Mouse (Mus musculus): ENCODE results near the gene Slc24a2. TPM values are rescaled to one million over a fixed set of nuclear protein-coding genes. Genes with fewer than 3 reads are reported as not detected.

The Slc24a2 gene
- polyA plus RNA-seq, 1 experiment = not detected

DNA sequence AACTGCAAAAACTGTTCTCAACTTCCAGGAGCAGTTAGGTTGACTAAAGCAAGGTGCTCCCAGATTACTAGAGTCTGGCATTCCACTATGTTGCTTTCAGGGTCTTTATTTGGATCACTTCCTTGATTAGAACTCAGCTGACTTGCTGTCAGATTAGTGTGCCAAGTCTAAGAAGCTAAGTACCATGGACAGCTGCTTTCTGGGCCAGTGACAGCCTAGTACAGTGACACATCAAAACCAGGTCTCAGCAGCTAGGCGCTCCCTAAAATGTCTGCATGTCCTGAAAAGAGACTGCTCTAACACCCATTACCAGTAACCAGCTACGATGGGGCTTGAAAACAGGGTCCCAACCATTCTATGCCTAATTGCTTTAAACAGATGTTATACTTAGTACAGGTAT, 8.7 kb downstream of the Slc24a2 start:
- Histone ChIP-seq H3K79me3 (ENCODE audit: low read depth) (no peaks in the 10 kb centered on the region), H3K27me3 (ENCODE audit: control insufficient read depth, insufficient read depth, insufficient read length) (no peaks in the 10 kb centered on the region), H3K79me2 (ENCODE audit: control insufficient read depth, insufficient read depth) (no peaks in the 10 kb centered on the region), H3K36me3 (ENCODE audit: control insufficient read depth, insufficient read depth) (no peaks in the 10 kb centered on the region), H3ac (ENCODE audit: control insufficient read depth, insufficient read length, low read depth) (no peak overlapping the region), H3K4me3 (ENCODE audit: insufficient read depth, poor library complexity, severe bottlenecking) (no peak overlapping the region)
- no peak for TF ChIP-seq CTCF (IDR thresholded peaks at IDR 0.05; ENCODE audit: control insufficient read depth, insufficient read depth, insufficient read length)

DNA sequence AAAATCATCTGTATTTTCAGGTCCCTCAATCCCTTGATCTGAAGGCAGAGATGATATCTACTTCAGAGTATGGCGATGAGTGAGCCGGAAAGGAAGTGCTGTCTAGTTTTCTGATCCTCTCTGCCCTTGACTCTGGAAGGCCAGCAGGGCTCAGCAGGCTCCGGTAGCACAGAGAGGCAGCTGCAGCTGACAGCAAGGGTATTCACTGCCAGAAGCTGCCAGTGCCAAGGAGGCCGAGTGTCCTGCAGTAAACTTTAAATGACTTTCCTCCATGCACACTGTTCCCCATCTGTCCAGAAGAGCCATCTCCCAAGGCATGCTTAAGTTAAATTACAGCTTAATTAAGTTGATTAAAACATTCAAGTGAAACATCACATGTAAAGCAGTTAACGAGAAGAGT, 12.1 kb downstream of the Slc24a2 start:
- no peaks in the 10 kb centered on the region for H3K27me3 ChIP-seq (ENCODE audit: control insufficient read depth, insufficient read depth, insufficient read length)
- H3K79me3 ChIP-seq (ENCODE audit: low read depth) = no peaks in the 10 kb centered on the region
- no peak overlapping the region for H3K4me3 ChIP-seq (ENCODE audit: insufficient read depth, poor library complexity, severe bottlenecking)
- no peaks in the 10 kb centered on the region for H3K79me2 ChIP-seq (ENCODE audit: control insufficient read depth, insufficient read depth)
- H3K36me3 ChIP-seq (ENCODE audit: control insufficient read depth, insufficient read depth) = no peaks in the 10 kb centered on the region
- no peak for TF ChIP-seq USF1 (IDR thresholded peaks at IDR 0.05; ENCODE audit: low read depth)
- H3ac ChIP-seq (ENCODE audit: control insufficient read depth, insufficient read length, low read depth) = no peak overlapping the region

DNA sequence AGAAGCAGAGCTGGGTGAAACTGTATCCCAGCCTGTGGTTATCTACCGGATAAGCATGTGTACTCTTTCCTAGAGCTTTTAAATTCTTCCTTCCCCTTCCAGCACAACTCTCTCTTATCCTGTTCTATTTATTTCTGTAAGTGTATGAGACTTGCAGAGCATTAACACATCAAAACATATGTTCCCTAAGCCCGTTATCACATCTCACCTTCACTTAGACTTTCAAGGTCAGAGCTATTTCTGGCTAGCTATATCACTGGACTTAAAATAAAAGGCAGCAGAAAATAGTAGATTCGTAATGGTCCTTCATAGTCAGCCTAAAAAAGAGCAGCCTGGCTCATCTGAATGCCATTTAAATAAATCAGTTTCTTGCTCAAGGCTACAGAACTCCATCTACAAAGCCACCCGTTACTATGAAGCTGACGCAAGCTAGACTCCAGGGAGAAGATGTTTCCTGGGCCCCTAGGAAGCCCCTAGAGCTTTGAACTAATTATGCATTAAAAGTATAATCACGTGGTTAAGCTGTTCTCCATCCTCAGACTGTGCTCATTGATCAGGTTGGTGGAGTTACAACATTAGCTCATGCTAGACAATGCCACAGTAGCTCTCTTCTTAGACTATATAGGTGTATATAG, 18.8 kb downstream of the Slc24a2 start:
- Histone ChIP-seq H3K79me2 (ENCODE audit: control insufficient read depth, insufficient read depth) (no peaks in the 10 kb centered on the region), H3K4me3 (ENCODE audit: insufficient read depth, poor library complexity, severe bottlenecking) (no peak overlapping the region), H3K27me3 (ENCODE audit: control insufficient read depth, insufficient read depth, insufficient read length) (no peaks in the 10 kb centered on the region), H3K79me3 (ENCODE audit: low read depth) (no peaks in the 10 kb centered on the region), H3ac (ENCODE audit: control insufficient read depth, insufficient read length, low read depth) (no peak overlapping the region), H3K36me3 (ENCODE audit: control insufficient read depth, insufficient read depth) (no peaks in the 10 kb centered on the region)
- TF ChIP-seq MYOG (IDR thresholded peaks at IDR 0.05; ENCODE audit: control insufficient read depth, extremely low read depth, insufficient read length) (no peak), CEBPB (IDR thresholded peaks at IDR 0.05; ENCODE audit: low read depth) (no peak), CTCF (IDR thresholded peaks at IDR 0.05; ENCODE audit: control insufficient read depth, insufficient read depth, insufficient read length) (no peak), FOSL1 (IDR thresholded peaks at IDR 0.05; ENCODE audit: insufficient read depth, low read length, poor library complexity, severe bottlenecking) (no peak), USF1 (IDR thresholded peaks at IDR 0.05; ENCODE audit: low read depth) (no peak), MAX (IDR thresholded peaks at IDR 0.05) (no peak), MYOD1 (IDR thresholded peaks at IDR 0.05; ENCODE audit: control insufficient read depth, insufficient read length, low read depth) (no peak)

DNA sequence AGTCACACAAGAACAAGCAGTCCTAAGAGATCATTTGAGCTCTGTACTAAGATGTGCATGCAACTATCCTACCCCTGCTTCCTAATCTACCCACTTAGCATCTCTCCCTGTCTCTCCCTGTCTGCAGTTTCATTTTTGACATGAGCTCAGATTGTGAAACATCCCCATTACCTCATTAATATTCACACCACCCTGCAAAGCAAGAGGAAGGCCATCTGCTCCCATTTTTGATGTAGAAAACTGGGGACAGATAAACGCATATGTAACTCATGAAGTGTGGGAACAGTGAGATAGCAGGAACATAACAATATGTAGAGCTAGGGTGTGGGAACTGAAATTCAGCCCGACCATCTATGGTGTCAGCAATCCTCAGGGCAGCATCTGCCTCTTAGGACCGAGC, 19.7 kb downstream of the Slc24a2 start:
- no peaks in the 10 kb centered on the region for H3K79me2 ChIP-seq (ENCODE audit: control insufficient read depth, insufficient read depth)
- H3ac ChIP-seq (ENCODE audit: control insufficient read depth, insufficient read length, low read depth) = no peak overlapping the region
- H3K36me3 ChIP-seq (ENCODE audit: control insufficient read depth, insufficient read depth) = no peaks in the 10 kb centered on the region
- H3K4me3 ChIP-seq (ENCODE audit: insufficient read depth, poor library complexity, severe bottlenecking) = no peak overlapping the region
- no peaks in the 10 kb centered on the region for H3K27me3 ChIP-seq (ENCODE audit: control insufficient read depth, insufficient read depth, insufficient read length)
- TF ChIP-seq CTCF (IDR thresholded peaks at IDR 0.05; ENCODE audit: control insufficient read depth, insufficient read depth, insufficient read length) (no peak), MYOD1 (IDR thresholded peaks at IDR 0.05; ENCODE audit: control insufficient read depth, insufficient read length, low read depth) (no peak), FOSL1 (IDR thresholded peaks at IDR 0.05; ENCODE audit: insufficient read depth, low read length, poor library complexity, severe bottlenecking) (no peak), CEBPB (IDR thresholded peaks at IDR 0.05; ENCODE audit: low read depth) (no peak), MAX (IDR thresholded peaks at IDR 0.05) (no peak), MYOG (IDR thresholded peaks at IDR 0.05; ENCODE audit: control insufficient read depth, extremely low read depth, insufficient read length) (no peak), USF1 (IDR thresholded peaks at IDR 0.05; ENCODE audit: low read depth) (no peak)
- no peaks in the 10 kb centered on the region for H3K79me3 ChIP-seq (ENCODE audit: low read depth)

DNA sequence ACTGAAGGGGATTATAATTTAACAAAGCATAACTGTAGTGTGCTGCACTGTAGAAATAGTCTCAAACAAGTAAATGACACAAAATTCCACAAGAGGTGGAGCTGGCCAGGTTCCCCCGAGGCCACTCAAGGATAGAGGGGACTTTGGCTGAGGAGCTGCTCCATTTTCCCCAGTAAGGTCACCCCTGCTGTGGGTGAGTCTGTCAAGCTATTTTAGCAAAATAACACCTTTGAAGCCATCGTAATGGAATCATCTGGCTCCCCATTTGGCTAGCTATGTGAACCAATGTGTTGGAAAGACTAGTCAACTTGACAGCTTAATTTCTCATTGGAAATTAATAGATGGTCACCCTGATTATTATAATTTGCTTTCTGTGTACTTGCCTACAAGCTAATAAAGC, 28.2 kb downstream of the Slc24a2 start:
- Histone ChIP-seq H3K79me3 (ENCODE audit: low read depth) (no peaks in the 10 kb centered on the region), H3K79me2 (ENCODE audit: control insufficient read depth, insufficient read depth) (no peaks in the 10 kb centered on the region), H3K27me3 (ENCODE audit: control insufficient read depth, insufficient read depth, insufficient read length) (no peaks in the 10 kb centered on the region), H3ac (ENCODE audit: control insufficient read depth, insufficient read length, low read depth) (no peak overlapping the region), H3K4me3 (ENCODE audit: insufficient read depth, poor library complexity, severe bottlenecking) (no peak overlapping the region), H3K36me3 (ENCODE audit: control insufficient read depth, insufficient read depth) (no peaks in the 10 kb centered on the region)
- TF ChIP-seq FOSL1 (IDR thresholded peaks at IDR 0.05; ENCODE audit: insufficient read depth, low read length, poor library complexity, severe bottlenecking) (no peak), MYOG (IDR thresholded peaks at IDR 0.05; ENCODE audit: control insufficient read depth, extremely low read depth, insufficient read length) (no peak), MYOD1 (IDR thresholded peaks at IDR 0.05; ENCODE audit: control insufficient read depth, insufficient read length, low read depth) (no peak), CEBPB (IDR thresholded peaks at IDR 0.05; ENCODE audit: low read depth) (no peak)

DNA sequence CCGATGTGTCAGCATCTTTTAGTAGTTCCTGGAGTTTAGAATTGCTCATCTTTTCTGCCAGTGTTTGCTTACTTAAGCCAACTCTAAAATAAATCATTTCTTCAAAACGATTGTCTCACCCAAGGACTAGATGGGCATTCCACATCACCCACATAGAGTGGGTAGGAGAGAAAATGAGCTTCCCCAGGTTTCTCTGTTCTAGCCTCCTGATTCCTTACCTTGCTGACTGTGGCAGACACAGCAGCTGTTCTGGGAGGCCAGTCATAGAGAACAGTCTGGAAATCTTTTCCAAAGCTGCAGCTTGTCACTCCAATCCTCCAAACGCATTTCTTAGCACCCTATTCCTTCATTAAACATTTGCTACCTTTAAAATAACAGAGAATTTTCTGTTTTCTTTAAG, 29.0 kb downstream of the Slc24a2 start:
- Histone ChIP-seq H3K36me3 (ENCODE audit: control insufficient read depth, insufficient read depth) (no peaks in the 10 kb centered on the region), H3ac (ENCODE audit: control insufficient read depth, insufficient read length, low read depth) (no peak overlapping the region), H3K79me2 (ENCODE audit: control insufficient read depth, insufficient read depth) (no peaks in the 10 kb centered on the region), H3K27me3 (ENCODE audit: control insufficient read depth, insufficient read depth, insufficient read length) (no peaks in the 10 kb centered on the region), H3K4me3 (ENCODE audit: insufficient read depth, poor library complexity, severe bottlenecking) (no peak overlapping the region), H3K79me3 (ENCODE audit: low read depth) (no peaks in the 10 kb centered on the region)
- no peak for TF ChIP-seq MYOG (IDR thresholded peaks at IDR 0.05; ENCODE audit: control insufficient read depth, extremely low read depth, insufficient read length)
- no peak for TF ChIP-seq USF1 (IDR thresholded peaks at IDR 0.05; ENCODE audit: low read depth)
- TF ChIP-seq FOSL1 (IDR thresholded peaks at IDR 0.05; ENCODE audit: insufficient read depth, low read length, poor library complexity, severe bottlenecking) = no peak
- no peak for TF ChIP-seq MYOD1 (IDR thresholded peaks at IDR 0.05; ENCODE audit: control insufficient read depth, insufficient read length, low read depth)
- no peak for TF ChIP-seq CTCF (IDR thresholded peaks at IDR 0.05; ENCODE audit: control insufficient read depth, insufficient read depth, insufficient read length)
- TF ChIP-seq CEBPB (IDR thresholded peaks at IDR 0.05; ENCODE audit: low read depth) = no peak
- TF ChIP-seq MAX (IDR thresholded peaks at IDR 0.05) = no peak
